Mouse (Mus musculus) MN1 (cell line): ENCODE data around the gene Papola.

ENCODE experiments used
- DNase-seq: peaks from one replicate; pipeline ENCODE4 v3.0.0-alpha.2; 2016; ENCODE audit warnings: low spot score

The Papola gene

DNA sequence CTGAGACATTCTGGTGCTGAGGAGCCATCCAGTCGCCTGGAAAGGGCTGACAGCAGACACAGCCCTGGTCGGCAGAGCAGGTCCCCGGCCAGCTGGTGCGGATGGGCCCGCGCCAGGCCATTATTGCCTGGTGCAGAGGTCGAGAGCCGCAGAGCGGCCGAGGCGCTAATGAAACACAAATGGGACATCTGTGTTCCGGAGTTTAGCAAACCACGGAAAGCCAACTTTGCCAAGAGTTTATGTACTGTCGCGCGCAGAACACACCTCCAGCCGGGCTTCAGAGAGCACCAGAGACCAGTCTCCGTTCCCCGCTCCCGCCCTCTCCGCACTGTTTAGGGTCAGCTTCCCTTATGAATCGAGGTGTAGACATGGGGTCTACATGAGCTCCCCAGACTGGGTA, 78.1 kb downstream of the Papola start:
- no peak for DNase-seq

DNA sequence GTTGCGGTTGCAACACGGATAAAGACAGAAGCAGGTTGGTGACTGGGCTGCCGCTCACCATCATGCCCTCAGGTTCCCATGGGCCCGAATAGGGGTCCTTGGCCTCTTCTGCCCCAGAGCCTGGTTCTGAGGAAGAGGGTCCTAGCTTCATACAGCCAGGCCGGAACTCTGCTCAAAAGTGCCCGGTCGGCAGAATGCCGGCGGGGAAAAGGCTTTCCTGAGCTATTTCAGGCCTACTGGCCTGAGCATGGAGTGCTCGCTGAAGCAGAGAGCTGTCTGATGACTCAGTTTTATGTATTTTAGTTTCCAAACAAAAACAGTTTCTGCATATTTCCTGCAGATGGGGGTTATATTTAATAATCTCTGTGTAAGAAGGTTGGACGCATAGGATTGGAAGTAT, 78.9 kb downstream of the Papola start:
- DNase-seq = no peak

DNA sequence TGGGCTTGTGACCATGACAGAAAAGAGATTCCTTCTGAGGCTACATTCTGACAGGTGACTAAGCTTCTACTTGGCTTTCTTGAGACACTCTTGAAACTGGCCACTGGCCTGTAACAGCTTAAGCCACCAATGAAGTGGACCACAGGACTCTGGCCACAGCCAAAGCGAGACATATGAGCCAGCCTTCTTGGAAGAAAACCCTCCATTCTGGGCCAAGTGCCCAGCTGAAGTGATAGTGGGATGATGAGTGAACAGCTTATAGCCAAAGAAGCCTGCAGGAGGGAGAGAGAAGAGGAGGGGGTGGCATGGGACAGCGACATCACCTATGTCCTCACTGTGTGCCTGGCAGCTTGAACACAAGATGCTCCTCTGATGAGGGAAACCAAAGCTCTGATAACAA, 83.2 kb downstream of the Papola start:
- DNase-seq = no peak

DNA sequence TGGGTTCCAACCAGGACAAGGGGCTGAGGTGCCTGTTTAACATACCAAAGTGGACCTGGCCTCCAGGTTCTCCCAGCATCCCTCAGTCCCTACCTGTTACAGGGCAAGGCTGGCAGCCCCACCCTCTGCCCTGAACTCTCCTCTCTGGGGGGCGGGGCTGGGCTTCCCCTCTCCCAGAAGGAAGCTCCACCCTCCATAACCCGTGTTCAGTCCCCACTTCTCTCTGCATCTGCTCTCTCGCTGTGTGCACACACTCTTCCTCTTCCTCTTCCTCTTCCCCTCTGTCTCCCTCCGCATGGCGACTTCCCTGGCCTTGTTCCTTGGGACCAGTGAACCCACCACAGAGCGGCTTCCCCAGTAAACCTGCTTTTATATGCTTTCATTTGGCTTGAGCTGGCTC, 84.7 kb downstream of the Papola start:
- DNase-seq = no peak

DNA sequence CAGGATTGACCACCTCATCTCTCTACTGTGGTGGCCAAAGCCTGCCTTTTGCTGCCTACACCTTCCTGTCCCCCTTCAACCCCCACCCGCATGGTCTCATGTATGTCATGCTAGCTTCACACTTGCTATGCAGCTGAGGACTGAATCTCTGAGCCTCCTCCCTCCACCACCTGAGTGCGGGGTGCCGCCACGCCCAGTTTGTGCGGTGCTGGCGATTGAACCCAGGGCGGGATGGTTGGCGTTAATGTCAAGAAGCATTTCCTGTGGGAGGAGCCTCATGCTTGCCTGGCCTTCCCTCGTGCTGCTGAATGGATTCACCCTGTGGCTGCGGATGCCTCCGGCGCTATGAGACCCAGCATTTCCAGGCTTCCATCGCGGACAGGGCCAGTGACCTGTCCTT, 85.2 kb downstream of the Papola start:
- DNase-seq = no peak

DNA sequence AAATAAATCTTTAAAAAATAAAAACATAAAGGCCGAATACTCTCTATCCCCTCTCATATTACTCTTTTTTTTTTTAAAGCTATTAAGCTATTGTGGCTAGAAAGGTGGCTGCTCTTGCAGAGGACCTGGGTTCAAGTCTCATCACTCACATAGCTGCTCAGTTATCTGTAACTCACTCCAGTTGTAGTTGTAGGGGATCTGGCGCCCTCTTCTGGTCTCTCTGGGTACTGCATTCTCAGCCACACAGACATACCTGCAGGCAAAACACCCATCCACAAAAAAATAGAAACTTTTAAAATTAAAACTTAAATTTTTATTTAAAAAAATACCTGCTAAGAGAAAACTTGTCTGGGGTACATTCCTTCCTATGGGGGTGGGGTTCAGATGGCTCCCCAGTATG, 88.8 kb downstream of the Papola start:
- DNase-seq = no peak

DNA sequence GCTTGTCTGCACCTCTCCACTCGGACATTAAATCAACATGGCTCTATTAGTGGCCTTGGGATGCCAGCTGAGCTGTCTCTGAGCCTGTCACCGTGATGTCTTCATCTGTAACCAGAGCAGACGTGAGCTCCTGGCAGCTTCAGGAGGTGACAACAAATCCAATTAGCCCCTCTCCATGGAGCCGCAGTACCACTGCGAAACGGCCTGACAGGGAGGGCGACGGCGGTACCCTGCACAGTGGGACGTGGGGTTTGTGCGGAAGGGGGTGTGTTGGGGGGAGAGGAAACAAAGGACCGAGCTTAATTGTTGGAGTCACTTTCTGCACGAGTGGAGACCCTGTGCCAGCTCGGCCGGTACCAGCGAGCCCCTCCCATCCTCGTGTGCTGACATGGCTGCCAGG, 90.6 kb downstream of the Papola start:
- DNase-seq = no peak

DNA sequence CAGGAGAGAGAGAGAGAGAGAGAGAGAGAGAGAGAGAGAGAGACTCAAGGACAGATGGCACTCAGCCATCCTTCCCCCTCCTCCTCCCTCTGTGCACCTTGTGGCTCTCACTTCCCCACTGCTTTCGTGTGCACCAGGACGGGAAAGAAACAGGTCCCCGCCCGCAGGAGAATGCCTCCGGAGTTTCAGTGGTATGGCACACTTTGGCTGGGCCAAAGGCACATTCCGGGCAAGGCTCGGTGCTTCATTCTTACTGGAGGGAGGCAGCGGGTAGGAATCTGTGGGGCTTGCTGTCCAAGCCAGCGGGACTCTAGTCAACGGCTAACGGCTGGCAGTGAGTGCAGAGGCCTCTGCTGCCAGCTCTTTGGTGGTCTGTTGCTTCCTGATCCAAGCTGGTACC, 92.0 kb downstream of the Papola start:
- no peak for DNase-seq

DNA sequence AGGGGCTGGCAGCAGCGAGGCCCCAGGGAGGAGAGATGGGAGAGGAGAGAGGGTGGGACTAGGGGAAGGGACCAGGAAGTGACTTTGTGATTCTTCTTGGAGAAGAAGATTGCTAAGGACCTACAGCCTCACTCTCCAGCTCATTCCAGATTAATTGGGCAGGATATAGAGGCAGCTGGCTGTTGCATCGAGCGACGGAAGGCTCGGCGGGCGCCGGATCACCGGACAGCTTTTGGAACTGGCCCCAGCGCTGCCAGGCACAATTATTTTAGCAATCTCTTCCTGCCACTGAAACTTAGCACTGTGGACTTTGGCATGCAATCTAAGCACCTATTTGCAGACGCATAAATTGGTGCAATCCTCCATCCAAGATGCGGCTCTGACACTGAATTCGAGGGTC, 92.4 kb downstream of the Papola start:
- DNase-seq = no peak

DNA sequence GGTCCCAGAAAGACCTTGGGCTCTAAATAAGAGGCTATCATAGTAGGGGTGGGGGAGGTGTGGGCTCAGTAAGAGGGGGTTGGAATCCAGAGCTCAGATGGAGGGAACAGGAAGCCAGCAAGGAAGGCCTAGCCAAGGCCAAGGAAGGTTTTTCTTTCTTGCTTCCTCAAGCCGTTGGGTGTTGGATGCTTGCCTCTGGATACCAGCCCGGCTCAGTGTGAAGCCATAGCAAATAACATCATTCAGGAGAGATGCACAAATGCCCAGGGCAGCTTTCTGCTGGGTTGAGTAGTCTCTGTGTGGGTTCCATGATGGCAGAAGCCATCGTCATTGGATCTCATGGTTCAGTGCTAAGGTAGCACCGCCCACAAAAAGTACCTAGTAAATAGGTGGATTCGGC, 94.3 kb downstream of the Papola start:
- no peak for DNase-seq

DNA sequence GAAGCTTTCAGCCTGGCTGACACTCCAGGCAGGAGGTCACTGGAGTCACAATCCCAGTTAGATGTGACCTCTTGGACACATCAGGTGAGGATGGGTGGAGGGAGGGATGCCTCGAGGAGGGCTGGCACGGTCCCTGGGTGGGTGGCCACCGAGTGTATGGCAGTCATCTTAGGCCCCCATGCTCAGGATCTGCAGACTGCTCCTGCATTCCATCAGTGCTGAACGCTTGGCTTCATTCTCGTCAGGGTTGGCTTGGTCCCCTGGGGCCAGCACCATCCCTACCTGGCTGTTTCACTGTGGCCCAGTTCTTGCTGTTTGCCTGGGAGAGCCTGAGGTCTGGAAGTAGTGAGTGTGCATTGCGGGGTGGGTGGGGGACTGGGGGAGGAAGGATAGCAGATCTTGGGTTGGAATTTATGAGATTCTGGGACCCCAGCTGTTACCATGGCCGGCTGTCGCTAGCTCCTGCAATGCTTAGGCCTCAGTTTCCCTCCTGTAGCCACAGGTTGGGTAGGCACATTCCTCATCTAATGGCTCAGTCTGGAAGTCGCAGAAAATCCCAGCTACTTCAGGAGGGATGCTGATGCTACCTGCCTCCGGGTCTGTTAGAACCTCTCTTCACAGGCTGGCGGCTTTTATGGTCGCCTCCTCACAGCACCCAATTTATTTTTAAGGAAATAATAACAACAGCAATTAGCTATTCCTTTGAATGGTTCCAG, 99.5 kb downstream of the Papola start:
- no peak for DNase-seq

DNA sequence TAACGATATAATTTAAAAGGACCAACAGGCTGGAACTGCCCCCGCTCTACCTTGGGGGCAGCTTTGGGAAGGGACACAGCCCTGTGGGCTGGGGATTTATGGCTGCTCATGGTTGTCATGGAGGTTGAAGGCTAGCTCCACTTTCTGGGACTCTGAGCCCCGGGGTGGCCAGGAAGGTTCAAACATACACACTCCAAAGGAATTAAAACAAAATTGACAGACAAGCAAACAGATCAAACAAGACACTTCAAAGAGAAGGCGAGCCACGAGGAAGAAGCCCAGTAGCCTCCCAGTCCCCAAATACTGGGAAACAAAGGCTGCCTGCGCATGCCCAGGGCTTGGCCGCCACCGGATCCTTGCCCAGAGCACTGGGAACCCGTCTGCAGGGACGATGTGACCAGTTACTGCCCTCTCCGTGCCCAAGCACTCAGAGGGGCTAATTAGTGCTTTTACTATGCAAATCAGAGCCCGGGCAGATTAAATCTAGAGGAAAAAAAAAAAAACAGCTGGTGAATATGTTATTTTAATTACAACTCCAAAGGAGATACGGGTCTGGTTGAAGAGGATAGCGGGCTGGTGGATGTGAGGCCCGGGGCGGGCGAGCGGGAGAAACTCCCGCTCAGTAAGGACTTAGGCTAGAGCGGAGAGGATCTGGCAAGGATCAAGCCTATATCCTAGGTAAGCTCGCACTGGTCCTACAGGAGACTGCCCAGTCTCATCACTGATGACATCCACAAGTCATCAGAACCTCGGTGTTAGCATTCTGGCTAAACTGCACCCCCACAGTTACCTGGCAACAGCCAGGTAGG, 100.2 kb downstream of the Papola start:
- no peak for DNase-seq
